Mouse (Mus musculus) Patski (cell line): ENCODE measurements around the gene Gm20518. TPM values are rescaled to one million over a fixed set of nuclear protein-coding genes. Genes with fewer than 3 reads are reported as not detected.

Experiments used
- ATAC-seq: fragments of 100-300 bp; one replicate; pipeline ENCODE4 v1.8.0; 2021
- CTCF ChIA-PET: fragments of 350-600 bp; sonication (Branson Sonifier 250); formaldehyde crosslinking; loops from one replicate; lab custom pipeline; 2022; ENCODE audit warnings: inconsistent platforms; lab: Charles Lee
- POLR2A ChIA-PET: fragments of 350-600 bp; sonication (Branson Sonifier 250); formaldehyde crosslinking; loops from one replicate; lab custom pipeline; 2022; ENCODE audit warnings: antibody characterized with exemption, inconsistent platforms; lab: Charles Lee
- DNase-seq: peaks from one replicate; pipeline ENCODE4 v3.0.0-alpha.2; 2011; ENCODE audit warnings: low read depth, low spot score
- H3K27me3 ChIP-seq: fragments of 371-371 bp; one replicate; pipeline ENCODE4 v1.5.1; 2021
- CTCF ChIP-seq: fragments of 100-300 bp; IDR thresholded peaks from one replicate; pipeline ENCODE4 v1.5.1; 2021
- in situ Hi-C: fragments of 300-500 bp; cut with MboI; formaldehyde crosslinking; loops from 3 replicates; pipeline ENCODE4 v1.11.1; 2018; ENCODE audit warnings: low pct_unique_long_range_greater_than_20kb, mixed read lengths
- polyA plus RNA-seq: library from polyadenylated mRNA; unstranded; gene quantifications from one replicate; pipeline ENCODE4 v1.2.3, GENCODE M21; 2021

Gene Gm20518
- polyA plus RNA-seq, 1 experiment from 2014 or later: 0.17 TPM

DNA sequence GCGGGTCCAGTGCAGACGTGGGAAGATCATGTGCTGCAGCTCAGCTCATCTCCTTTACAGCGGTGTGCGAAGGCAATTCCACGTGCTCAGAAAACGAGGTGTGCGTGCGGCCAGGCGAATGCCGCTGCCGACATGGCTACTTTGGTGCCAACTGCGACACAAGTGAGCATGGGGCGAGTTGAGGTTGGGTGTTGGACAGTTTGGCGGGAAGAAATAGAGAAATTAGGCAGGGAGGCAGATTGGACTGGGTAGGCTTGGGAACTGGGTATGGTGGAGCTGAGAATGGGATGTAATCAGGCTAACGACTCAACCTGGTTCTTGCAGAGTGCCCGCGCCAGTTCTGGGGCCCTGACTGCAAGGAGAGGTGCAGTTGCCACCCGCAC lies 89.0 kb downstream of the Gm20518 start:
- no peak for ATAC-seq
- no peak for DNase-seq
- POLR2A ChIA-PET: no interaction called here
- in situ Hi-C loops: no loop called here
- no peaks in the 10 kb centered on the region for H3K27me3 ChIP-seq
- CTCF ChIA-PET: interaction anchor here (0.7 kb wide), 1 partner anchor 17 kb away, joined by 3 read pairs; no protein-coding TSS in a partner anchor
- no peak for TF ChIP-seq CTCF

DNA sequence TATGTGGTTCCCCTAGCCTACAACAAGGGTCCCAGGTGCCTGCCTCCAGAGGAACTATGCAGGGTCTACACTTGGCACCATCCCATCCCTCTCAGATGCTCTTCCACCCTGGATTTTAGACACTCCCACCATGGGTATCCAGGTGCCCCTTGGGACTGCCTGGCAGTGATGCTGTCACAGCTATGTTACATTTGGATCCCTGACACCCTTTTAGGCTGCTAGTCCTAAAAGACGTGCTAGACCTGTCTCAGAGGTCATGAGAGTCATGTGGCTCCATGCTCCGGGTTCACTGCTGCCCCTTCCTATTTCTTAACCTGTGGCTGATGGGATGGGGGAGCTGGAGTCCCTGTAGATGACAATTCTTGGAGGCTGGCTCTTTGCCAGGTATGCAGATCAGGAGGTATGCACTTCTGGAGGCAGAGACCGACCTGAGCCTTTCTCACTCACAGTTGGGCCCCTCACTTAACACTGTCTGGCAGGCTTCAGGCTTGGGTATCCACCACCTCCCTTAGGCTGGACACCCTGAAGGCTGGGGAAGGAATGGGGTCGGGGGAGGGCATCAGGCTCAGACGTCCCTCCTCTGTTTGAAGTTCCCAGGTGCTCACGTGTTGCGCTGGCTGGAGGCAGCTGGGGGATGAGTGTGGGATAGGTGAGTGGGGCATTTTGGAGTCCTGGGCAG lies 89.6 kb downstream of the Gm20518 start:
- TF ChIP-seq CTCF: no peak
- no peak for DNase-seq
- ChIA-PET CTCF (interaction anchor here (0.7 kb wide), 1 partner anchor 17 kb away, joined by 3 read pairs; no protein-coding TSS in a partner anchor), POLR2A (interaction anchor here (0.6 to 0.9 kb wide), 3 partner anchors 9 to 42 kb away, joined by 3 read pairs; partner anchors contain the start of gene Klhl22)
- in situ Hi-C loops: no loop called here
- ATAC-seq: no peak
- H3K27me3 ChIP-seq: no peaks in the 10 kb centered on the region

DNA sequence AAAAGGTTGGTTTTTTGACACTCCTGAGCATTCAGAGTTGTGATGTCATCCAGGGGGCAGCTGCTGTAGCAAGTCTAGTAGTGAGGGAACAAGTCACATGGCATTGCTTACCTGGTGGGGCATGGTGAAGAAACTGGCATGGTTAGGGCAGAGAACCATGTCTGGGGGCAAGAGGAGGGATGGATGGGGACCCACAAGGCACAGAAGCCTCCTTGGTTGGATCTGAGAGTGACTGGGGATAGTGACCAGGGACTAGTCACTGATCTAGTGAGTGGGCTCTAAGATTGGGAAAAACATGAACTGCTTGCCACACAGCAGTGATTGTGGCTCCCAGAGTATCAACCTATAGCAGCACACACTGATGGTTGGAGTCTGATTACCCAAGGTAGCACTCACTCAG lies 91.9 kb downstream of the Gm20518 start:
- ATAC-seq (no peak), DNase-seq (no peak)
- ChIA-PET CTCF (interaction anchor here (1.1 to 1.5 kb wide), 2 partner anchors 12 to 24 kb away, joined by 3 read pairs; no protein-coding TSS in a partner anchor), POLR2A (interaction anchor here (1.8 kb wide), 1 partner anchor 18 kb away, joined by 3 read pairs; no protein-coding TSS in a partner anchor)
- no peaks in the 10 kb centered on the region for H3K27me3 ChIP-seq
- in situ Hi-C loops: no loop called here
- TF ChIP-seq CTCF: no peak

DNA sequence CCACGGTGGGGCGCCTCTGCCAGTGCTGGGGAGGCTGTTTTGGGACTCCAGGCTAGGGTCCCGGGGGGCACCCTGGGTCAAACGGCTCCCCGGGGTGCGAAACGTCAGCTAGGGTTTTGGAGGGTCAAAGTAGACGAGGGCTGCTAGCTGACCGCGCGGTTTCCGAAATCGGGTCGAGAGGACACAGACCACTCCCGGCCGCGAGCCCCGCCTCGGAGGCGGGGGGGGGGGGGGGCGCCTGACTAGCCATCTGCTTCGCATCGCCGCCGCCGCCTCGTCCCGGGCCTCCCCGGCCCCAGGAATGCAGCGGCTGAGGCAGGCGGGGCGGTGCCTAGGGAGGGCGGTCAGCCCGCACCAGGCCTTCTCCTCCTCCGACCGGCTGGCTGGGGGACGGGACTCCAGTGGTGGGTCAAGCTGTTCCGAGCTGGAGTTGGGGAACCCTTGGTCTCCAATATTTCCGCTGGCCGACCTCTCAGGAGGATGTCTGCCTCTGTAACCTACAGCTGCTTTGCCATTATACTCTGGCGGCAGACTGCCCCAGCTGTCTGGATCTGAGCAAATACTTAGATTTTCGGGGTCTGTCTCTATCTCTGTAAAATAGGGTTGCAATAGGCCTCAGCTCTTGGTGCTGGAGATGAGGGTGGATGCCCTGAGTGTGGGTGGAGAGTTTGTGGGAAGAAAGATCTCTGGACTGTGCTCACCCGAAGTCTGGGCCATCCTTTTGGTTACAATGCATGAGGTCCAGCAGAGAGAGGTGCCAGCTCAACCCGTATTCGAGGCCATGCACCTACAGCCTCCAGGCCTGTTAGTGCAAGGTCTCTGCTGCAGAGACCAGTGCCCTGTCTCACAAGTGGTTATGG lies 92.9 kb downstream of the Gm20518 start:
- no peak for TF ChIP-seq CTCF
- in situ Hi-C loops: no loop called here
- ChIA-PET CTCF (interaction anchor here (0.9 to 1.5 kb wide), 5 partner anchors 9 to 66 kb away, joined by 3 to 4 read pairs (median 3); partner anchors contain the start of gene Med15), POLR2A (interaction anchor here (0.7 to 1.8 kb wide), 4 partner anchors 10 to 74 kb away, joined by 3 to 4 read pairs (median 3); no protein-coding TSS in a partner anchor)
- H3K27me3 ChIP-seq: no peaks in the 10 kb centered on the region
- ATAC-seq (no peak), DNase-seq (no peak)

DNA sequence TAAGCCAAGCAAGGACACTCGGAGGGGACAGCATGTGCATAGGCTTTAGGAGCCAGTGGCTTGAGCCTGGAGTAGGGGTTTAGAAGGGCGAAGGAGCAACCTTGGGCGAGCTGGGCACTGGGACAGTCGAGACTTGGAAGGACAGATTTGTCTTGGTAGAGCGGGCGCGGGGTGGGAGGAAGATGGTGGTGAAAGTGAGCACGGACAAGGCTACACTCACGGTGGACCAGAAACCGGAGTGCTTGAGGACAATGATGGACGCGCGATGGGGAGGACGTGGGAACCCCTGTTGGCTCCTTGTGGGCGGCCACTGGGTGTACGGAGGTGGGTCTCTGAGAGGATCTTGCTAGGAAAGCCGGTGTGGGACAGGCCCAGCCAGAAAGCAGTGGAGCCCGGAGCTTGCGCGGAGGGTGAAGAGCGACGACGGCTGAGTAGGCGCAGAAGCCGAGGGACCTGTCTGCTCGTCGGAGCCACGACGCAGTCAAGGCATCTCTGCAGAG lies 93.6 kb downstream of the Gm20518 start:
- peak; percentile 19 for ATAC-seq
- H3K27me3 ChIP-seq: no peaks in the 10 kb centered on the region
- no peak for TF ChIP-seq CTCF
- ChIA-PET POLR2A (interaction anchor here (0.8 to 1.8 kb wide), 4 partner anchors 10 to 72 kb away, joined by 3 read pairs; no protein-coding TSS in a partner anchor), CTCF (interaction anchor here (1.4 to 1.5 kb wide), 2 partner anchors 14 to 20 kb away, joined by 3 to 4 read pairs; no protein-coding TSS in a partner anchor)
- no peak for DNase-seq
- in situ Hi-C loops: no loop called here

DNA sequence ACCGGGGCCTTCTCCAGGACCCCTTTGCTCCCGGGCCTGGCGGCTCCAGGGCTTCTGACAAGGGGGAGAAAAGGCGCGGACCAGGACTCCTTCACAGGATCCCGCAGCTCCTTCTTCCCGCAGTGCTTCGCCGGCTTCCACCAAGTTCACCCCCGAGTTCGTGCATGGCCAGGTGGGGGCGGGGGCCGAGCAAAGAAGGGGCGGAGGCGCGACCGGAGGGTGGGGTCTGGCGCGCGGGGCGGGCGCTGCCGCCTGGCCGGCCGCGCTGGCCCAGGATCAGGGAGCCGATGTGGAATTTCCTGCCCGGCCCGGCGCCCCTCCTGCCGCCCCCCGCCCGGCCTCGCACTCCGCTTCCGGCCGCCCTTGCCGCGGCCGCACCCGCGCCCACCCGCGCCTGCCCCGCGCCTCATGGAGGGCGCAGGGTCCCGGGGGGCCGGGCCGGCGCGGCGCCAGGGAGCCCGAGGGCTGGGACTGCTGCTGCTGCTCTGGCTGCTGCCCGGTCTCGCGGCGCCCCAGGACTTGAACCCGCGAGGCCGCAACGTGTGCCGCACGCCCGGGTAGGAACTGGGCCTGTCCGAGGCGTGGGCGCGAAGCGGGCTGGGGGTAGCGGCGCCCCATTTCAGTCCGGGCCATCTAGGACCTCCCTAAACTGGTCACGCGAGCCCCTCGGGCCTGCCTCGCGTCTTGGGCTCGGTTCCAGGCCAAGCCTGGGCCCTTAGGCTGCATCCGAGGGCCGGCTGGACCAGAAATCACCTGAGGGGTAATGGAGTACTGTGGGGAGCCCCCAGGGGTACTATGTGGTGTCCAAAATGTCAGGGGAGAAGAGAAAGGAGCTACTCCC lies 94.3 kb downstream of the Gm20518 start, which contains the start of gene Scarf2:
Gene Scarf2 (plus strand): TSS at position 312 of the 841 bp plus-strand sequence.
- ATAC-seq (no peak), DNase-seq (no peak)
- POLR2A ChIA-PET: interaction anchor here (1.0 to 1.1 kb wide), 3 partner anchors 18 to 71 kb away, joined by 3 read pairs; no protein-coding TSS in a partner anchor
- no peak for TF ChIP-seq CTCF
- in situ Hi-C loops: no loop called here
- CTCF ChIA-PET: interaction anchor here (0.9 to 2.4 kb wide), 6 partner anchors 11 to 52 kb away, joined by 3 to 10 read pairs (median 4); no protein-coding TSS in a partner anchor
- H3K27me3 ChIP-seq: no peaks in the 10 kb centered on the region

DNA sequence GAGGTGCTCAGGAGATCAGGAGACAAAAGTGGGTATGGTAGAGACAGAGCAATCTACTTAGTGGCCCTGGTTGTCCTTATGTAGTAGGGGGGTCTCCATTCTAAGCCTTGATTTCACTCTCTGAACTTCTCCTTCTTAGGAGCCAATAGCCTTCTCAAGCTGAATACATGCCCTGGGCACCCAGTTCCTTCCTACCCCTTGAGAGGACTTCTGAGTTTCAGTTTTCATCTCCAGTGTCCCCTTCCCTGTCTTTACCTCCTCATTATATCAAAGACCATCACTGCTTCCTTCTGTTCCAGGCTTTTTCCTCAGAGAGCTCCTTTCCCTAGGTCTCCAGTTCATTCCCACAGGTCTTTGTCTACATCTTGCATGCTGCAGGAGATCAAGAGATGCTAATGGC lies 95.0 kb downstream of the Gm20518 start:
- no peak for ATAC-seq
- ChIA-PET CTCF (interaction anchor here (0.8 to 2.4 kb wide), 9 partner anchors 9 to 53 kb away, joined by 3 to 10 read pairs (median 4); partner anchors contain the start of gene Klhl22), POLR2A (interaction anchor here (1.0 to 1.1 kb wide), 2 partner anchors 18 to 27 kb away, joined by 3 read pairs; no protein-coding TSS in a partner anchor)
- no peak for DNase-seq
- no peaks in the 10 kb centered on the region for H3K27me3 ChIP-seq
- no peak for TF ChIP-seq CTCF
- in situ Hi-C loops: no loop called here

DNA sequence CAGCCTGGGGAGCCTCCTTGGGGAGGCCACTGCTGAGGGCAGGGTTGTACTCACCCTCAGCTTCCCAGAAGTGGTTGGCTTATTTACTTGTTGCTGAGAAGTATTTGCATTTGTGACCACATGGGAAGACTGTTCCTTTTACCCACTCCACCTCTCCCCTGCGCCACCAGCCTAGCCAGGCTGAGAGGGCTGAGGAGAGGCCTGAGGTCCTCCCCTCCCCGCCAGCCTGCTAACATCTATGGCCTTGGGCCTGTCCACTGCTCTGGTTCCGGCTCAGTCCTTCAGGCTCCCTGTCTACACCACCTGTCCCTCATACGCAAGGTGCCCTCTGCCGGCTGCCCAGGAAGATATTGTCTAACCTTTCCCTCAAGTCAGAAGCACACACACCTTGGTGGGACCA lies 95.8 kb downstream of the Gm20518 start:
- in situ Hi-C loops: no loop called here
- ChIA-PET CTCF (interaction anchor here (1.1 to 2.4 kb wide), 9 partner anchors 10 to 35 kb away, joined by 3 to 10 read pairs (median 5); partner anchors contain the start of gene Klhl22), POLR2A (interaction anchor here (1.1 kb wide), 1 partner anchor 19 kb away, joined by 3 read pairs; no protein-coding TSS in a partner anchor)
- DNase-seq: no peak
- no peaks in the 10 kb centered on the region for H3K27me3 ChIP-seq
- no peak for ATAC-seq
- TF ChIP-seq CTCF: no peak

DNA sequence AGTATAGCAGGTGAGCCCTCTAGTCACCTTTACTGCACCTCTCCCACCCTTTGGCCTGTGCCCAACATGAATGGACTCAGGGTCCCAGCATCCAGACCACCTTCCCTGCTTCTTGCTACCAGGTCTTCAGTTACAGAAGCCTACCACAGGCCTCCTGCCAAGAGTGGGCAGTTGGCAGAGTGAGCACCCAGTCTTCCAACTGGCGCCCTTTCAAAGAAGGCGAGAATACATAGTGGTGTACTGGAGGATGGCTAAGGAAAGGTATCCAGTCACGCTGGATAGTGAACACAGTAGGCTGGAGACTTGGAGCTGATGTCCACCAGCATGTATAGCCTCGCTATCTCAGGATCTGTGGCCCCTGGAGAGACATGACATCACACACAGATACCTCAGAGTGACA lies 97.4 kb downstream of the Gm20518 start:
- TF ChIP-seq CTCF: no peak
- DNase-seq: no peak
- POLR2A ChIA-PET: no interaction called here
- H3K27me3 ChIP-seq: no peaks in the 10 kb centered on the region
- no peak for ATAC-seq
- CTCF ChIA-PET: interaction anchor here (1.1 kb wide), 1 partner anchor 67 kb away, joined by 3 read pairs; no protein-coding TSS in a partner anchor
- in situ Hi-C loops: no loop called here
